Mouse (Mus musculus): ENCODE data around the gene Tnks2.
"Not testable (repeated sequence)": the region's sequence is repeated elsewhere in the genome, so short reads cannot be mapped to it uniquely, and the experiment has no call there.

Gene Tnks2

DNA sequence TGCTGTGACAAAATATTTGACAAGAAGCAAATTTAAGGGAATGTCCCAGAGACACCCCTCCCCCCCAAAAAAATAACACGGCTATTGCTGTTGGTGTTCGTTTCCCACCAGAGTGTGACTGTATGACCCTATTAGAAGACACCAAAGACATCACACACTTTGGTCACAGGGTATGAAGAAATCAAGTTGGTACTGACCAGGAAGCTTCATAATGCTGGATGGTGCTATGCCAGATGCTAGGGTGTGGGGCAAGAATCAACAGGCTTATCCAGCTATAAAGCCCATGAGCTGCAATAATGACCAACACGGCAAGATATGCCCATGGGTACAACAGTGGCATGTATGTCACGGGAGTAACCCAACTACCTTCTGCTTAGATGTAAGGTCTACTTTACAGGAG is 11.3 kb upstream of the Tnks2 start:
- DNase-seq (ENCODE audit: low spot score in 2 of 2), result no peak

DNA sequence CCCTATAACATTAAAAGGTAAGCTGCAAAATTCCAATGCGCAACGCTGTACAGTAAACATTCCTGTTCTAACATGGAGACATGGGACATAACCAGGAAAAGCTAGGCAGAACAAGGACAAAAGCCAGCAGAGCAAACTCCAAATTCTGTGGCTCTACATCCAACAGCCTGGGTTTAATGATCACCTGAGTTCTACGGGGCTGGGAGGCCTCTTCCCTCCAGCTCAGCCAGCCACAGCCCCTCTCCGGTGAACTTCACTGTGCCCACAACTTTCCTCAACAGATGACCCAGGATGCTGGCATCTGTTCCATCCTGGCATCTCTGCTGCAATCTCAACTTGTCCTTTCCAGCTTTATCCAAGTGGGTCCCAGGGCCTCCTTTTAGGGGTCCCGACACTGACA is 6.4 kb upstream of the Tnks2 start:
- no peak for DNase-seq (ENCODE audit: low spot score in 2 of 2)

DNA sequence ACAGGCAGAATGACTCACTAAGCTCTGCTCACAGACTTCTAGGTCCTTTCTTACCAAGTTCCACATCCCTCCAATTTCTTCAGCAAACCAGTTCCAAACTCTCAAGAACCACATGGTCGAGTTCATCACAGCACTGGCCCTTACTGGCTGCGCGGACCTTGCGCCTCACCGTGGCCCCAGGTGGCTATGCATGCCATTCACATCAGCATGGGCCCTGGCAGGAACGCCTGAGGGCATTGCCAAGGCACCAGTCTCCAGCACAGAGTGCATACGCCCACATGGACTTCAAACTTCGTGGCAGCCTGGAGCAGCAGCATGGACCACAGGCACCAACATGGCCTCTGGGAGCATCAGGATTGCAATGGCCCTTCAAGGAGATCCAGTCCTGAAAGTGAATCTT is 5.7 kb upstream of the Tnks2 start:
- DNase-seq (ENCODE audit: low spot score in 2 of 2), result peak in 1 of 2 experiments; percentile 21

DNA sequence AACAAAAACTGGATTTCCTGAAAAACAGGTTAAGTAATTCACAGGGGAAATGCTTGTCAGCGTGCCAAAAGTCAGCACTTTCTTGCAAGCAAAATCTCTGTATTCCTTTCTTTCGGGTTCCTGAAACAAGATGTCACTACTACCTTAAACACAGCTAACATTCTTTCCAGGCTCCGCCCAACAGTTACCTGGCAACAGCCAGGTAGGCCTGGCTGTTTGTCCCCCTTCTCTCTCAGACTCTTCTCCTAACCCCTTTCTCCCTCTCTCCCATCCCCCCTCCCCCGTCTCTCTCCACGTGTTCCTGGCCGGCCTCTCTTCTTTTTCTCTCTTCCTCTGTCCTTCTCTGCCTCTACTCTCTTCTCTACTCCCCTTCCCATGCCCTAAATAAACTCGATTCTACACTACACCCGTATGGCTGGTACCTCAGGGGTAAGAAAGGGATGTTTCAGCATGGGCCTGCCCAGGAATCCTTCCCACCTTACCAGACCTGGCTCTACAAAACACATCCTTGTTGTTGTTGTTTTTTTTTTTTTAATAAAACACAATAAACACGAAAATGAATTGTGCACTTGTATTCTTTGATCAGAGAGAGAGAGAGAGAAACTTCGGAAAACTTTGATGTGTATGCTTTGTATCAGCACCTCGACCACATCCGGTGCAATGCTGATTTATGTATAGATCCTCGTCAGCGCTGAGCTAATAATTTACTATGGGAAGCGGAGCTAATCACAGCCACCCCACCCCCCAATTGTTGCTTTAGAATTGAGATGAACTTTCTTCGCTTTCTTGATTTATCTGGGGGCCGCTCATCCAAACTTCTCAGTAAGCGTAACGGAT is 863 bp upstream of the Tnks2 start:
- DNase-seq (ENCODE audit: low spot score in 2 of 2), result peak in 1 of 2 experiments; percentile 16

DNA sequence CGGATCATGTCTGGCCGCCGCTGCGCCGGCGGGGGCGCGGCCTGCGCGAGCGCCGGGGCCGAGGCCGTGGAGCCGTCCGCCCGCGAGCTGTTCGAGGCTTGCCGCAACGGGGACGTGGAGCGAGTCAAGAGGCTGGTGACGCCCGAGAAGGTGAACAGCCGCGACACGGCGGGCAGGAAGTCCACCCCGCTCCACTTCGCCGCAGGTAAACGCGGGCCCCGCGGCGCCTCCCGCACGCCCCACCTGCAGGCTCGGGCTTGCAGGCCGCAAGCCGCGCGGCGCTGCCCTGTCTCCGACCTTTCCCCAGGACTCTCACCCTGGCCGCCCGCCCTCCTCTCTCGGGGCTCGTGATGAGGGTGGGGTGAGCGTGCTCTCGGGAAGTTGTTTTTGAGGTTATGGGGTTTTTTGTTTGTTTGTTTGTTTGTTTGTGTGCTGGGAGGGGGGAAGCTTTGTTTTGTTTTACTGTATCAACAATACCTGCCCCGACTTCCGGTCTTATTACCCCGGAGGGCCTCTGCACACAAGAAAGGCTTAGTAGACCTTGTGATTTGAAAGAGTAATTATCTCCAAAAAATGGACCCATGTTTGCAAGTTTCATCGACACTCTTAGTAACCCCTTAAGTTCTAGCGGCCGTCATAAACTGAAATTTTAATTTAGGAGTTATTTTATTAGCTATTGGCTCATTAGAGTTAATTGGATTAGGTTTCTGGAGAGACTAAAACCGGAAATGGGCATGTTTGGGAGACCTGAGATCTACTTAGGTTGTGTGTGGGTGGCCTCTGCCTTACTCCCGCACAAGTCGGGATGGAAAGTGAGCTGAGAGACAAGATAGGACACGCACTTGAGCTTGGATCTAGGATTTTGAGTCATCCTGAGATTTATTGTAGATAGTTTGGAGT is 750 bp downstream of the Tnks2 start:
- DNase-seq (ENCODE audit: low spot score in 2 of 2), result no peak

DNA sequence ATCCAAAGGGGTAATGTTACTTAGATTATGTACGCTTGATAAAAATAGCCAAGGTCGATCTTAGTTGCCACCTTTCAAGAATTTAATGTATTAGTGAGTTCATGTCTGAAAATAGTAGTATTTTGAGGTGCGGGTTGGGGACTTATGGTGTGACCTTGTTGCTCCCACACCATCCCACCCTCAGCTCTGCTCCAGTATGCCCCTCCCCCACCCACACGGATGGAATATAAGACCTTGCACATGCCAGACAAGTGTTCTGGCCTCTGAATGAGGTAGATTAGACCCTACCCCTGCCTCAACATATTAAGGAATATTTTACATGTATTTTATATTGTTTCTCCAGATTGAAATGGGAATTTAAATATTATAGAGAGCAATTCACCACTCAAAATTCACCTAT is 2.0 kb downstream of the Tnks2 start:
- no peak for DNase-seq (ENCODE audit: low spot score in 2 of 2)

DNA sequence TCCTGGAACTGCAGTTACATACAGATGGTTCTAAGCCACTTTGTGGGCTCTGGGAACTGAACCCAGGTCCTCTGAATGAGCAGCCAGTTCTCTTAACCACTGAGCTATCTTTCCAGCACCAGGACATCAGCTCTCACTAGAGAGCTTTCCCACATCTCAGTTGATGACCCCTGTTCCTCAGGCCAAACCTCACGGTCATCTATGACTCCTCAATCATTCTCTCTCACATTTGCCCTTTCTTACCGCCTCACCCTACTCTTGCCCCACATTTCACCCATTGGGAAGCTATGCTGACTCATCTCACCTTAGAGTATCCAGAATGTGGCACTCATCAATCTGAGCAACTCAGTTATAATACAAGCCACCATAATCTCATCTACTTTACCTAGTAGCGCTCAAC is 6.3 kb downstream of the Tnks2 start:
- DNase-seq (ENCODE audit: low spot score in 2 of 2), result no peak

DNA sequence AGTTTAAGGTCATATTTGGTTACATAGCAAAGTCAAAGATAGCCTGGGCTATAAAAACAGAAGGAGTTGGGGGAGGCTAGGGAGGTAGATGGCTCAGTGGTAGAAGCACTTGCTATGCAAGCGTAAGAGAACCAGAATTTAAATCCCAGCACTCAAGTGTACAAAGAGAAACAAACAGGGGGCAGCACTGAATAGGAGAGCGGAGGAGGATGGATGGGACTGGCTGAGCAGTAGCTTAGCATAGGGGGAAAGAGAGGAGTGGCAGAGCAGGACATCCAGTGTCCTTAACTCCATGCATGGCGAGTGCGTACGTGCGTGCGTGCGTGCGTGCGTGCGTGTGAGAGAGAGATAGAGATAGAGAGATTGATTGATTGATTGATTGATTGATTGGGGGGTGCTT is 9.8 kb downstream of the Tnks2 start:
- no peak for DNase-seq (ENCODE audit: low spot score in 2 of 2)

DNA sequence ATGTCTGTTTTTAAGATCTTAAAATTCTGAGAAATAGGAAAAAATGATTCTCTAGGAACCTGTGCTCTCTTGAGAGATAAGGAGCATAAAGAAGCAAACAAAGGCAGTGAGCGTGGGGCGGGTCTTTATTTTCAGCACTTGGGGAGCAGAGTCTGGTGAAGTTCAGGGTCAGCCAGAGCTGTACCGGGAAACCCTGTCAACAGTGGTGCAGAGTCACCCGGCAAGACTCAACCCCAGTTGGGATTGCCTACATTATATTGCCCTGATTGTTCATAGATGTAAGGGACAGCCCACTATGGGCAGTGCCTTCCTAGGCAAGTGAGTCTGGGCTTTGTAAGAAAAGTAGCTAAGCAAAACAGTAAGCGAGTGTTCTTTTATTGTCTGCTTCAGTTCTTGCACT is 11.9 kb downstream of the Tnks2 start:
- no peak for DNase-seq (ENCODE audit: low spot score in 2 of 2)

DNA sequence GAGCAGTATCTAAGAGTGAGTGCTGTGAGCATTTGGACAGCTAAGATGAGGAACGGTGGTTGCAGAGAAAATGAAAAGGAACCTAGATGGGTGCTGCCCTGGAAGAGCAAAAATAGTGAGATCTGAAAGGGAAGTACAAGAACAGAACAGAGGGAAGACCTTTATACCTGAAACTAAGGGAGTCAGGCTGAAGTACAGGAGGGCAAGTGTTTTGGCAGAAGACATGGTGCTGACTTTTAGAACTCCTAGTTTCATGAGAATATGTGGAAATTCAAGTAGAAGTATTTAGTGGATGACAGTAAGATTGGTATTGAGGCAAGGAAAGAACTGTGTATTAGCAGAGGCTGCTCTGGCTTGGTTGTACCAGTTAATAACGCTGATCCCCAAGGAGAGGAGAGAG is 19.8 kb downstream of the Tnks2 start:
- DNase-seq (ENCODE audit: low spot score in 2 of 2), result no peak

DNA sequence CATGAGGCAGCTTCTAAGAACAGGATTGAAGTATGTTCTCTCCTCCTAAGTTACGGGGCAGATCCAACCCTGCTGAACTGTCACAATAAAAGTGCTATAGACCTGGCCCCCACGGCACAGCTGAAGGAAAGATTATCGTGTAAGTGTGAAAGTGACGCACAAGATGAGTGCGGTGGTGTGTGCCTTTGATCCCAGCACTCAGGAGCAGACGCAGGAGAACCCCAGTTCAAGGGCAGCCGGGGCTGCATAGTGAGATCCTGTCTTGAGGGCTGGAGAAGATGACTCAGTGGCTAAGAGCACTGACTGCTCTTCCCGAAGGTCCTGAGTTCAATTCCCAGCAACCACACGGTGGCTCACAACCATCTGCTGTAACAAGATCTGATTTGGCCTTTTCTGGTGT is 23.8 kb downstream of the Tnks2 start:
- DNase-seq (ENCODE audit: low spot score in 2 of 2), result no peak

DNA sequence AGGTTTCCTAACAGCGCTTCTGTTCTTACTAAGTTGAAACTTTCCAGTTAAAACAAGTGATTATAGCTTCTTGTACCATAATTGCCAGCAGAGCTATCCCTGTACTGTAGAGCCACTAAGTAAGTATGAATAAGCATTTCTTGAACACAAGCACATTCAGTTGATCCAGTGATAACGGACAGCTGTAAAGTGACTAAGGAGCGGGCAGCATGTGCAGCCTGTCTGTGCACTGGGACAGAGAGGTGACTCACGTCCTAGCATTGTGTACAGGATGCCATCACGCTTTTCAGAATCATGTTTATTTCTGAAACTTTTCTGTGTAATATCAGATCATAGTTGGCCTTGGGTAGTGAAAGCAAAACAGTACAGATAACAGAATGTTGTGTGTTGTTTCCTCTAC is 26.4 kb downstream of the Tnks2 start:
- no peak for DNase-seq (ENCODE audit: low spot score in 2 of 2)

DNA sequence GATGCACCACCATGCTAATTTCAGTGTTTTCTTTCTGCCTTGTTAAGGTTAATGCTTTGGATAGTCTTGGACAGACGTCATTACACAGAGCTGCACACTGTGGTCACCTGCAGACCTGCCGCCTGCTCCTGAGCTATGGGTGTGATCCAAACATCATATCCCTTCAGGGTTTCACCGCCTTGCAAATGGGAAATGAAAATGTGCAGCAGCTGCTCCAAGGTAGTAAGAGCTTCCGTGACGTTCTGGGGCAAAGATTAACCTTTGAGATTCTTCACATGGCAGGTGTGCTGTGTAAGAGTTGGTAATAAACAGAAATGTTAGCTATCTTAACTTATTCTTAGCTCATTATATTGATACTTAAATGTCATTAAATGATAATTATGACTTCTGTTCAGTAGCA is 31.9 kb downstream of the Tnks2 start:
- no peak for DNase-seq (ENCODE audit: low spot score in 2 of 2)

DNA sequence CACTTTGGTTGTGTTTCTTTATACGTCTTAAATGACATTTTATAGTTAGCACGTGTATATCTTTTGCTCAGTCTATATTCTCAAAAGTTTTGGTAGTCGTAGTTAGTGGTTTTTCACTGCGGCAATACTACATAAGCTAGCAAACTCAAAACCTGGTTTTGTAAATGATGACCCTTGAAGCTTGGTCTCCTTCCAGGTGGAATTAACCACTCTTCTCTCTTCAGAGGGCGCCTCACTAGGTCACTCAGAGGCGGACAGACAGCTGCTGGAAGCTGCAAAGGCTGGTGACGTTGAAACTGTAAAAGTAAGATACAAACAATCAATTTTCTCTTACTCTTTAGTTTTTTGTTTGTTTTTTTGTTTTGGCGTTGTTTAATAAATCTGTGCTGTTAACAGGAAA is 33.4 kb downstream of the Tnks2 start:
- DNase-seq (ENCODE audit: low spot score in 2 of 2), result no peak

DNA sequence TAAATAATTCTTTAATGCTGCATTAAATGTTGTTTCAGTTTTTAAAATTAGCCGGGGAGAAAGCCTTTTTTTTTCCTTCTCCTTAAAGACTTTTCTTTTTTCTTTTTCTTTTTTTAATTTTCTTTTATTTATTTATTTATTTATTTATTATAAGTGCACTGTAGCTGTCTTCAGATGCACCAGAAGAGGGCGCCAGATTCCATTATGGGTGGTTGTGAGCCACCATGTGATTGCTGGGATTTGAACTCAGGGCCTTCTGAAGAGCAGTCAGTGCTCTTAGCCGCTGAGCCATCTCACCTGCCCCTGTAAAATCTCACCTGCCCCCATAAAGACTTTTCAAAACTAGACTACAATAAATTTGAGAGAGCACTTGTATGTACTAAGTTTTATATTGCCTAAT is 34.6 kb downstream of the Tnks2 start:
- DNase-seq (ENCODE audit: low spot score in 2 of 2), result not testable (repeated sequence)

DNA sequence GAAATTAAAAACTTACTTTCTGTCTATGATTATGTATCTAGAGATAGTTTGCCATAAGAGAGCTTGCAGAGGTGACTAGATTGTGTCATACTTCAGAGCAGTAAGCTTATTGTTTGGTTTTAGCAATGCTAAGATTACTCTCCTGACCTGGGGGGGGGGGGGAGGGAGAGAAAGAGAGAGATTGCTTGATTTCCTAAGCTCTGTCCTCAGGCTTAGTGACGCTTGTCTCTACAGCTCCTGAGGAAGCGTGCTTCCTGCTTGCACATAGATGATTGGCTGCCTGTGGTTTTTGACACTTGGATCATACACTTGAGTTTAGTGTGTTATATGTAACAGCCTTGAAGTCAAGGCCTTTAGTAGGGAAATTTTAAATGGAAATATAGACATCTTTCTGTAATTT is 40.6 kb downstream of the Tnks2 start:
- DNase-seq (ENCODE audit: low spot score in 2 of 2), result no peak

DNA sequence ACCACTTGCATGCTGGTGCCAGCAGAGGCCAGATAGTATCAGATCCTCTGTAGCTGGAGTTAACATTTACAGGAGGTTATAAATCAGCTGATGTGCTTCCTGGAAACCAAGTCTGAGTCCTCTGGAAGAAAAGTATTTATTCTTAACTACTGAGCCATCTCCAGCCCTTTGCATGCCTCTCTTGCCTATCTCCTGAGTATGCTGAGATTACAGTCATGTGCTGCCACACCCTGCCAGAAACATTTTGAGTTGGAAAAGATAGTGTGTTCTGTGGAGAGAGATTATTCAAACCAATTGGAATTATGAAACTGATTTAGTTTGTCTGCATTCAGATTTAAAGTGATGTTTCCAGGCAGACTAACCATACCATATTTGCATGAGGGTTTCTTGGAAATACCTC is 43.3 kb downstream of the Tnks2 start:
- no peak for DNase-seq (ENCODE audit: low spot score in 2 of 2)

DNA sequence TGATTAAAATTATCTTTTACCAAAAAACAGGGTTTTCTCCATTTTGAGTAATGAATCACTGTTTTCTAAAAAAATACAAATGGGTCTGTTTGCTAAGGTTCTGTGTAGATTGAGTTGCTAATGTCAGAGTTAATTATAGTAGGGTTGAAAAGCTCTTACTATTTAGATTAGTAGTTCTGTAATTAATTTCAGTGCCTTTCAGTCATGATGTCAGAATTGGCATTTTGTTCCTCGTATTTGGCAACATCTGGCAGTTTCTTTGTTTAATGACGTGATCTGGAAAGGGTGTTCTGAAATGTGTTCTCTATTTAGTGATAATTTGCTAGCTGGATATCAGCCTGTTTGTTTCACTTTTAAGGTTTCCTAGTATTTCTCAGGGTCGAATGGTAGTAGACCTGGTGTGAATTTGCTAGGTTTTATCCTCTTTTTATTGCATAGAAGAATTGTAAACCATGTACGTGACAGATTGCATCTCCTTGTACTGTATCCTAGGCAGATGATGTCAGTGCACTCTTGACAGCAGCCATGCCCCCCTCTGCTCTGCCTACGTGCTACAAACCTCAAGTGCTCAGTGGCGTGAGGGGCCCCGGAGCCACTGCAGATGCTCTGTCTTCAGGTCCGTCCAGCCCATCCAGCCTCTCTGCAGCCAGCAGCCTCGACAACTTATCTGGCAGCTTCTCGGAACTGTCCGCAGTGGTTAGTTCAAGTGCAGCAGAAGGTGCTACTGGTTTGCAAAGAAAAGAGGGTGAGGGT is 44.9 kb downstream of the Tnks2 start:
- no peak for DNase-seq (ENCODE audit: low spot score in 2 of 2)

DNA sequence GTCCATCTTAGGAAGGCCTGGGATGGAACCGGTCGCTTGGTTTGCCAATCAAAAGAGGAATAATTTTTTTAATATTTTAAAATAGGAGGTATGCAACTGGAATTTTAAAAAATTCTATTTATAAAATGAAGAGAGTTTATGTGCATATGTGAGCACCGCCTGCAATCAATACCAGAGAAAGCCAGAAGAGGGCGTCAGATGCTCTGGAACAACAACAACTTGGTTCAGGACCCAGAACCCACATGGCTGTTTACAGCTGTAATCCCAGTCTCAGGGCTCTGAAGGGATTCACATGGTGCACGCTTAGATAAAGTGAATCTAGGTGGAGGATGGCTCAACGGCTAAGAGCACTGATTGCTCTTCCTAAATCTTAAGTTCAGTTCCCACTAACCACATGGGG is 49.1 kb downstream of the Tnks2 start:
- DNase-seq (ENCODE audit: low spot score in 2 of 2), result peak in 1 of 2 experiments; percentile 35

DNA sequence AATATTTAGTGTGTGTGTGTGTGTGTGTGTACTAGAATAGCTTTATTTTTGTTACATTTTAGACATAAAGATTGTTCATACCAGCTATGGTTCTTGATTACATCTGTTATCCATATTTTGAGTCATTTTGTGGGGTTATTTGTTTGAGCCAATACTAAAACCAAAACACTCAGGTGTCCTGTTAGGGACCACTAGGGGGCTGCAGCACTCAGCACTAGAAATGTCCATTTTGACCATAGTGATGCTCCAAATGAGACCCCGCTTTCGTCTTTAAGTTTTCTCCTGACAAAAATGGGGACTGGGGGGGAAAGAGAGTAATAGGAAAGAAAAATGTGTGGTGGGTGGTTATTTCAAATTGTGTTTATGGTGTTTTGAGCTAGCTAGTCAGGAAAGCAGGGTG is 52.3 kb downstream of the Tnks2 start:
- no peak for DNase-seq (ENCODE audit: low spot score in 2 of 2)

DNA sequence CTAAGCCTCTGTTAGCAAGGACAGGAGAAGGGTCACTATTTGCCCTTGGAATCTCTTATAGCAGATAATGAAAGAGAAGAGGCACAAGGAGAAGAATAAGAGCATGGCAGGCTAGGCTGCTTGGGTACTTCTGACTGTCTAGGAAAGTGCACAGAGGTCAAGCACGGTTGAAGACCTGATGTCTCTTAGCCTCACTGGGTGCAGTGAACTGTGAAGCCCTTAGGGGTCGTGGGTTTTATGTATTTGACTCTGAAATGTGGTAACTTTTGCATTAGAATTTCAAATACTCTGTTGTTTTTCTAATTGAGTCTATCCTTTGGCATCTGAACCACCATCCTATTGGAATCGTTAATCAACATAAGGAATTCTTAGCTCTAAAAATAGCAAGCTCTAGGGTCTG is 53.7 kb downstream of the Tnks2 start:
- DNase-seq (ENCODE audit: low spot score in 2 of 2), result no peak

DNA sequence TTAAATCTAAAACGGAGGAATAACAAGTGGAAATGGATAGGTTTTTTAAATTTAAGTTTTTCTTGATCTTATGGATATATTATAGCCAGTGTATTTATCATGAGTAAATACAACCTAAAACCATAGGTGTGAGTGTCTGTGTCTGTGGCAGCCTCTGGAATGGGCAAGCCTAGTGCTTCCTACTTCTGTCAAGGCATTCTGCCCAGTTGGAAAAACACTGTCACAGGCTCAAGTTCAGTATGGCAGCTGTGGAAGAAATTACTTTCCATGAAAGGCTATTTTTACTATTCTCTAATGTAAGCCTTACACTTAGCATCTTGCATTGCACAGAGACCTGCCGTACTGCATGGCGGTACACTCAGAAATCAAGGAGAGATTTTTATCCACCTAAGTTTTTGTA is 57.7 kb downstream of the Tnks2 start:
- DNase-seq (ENCODE audit: low spot score in 2 of 2), result no peak
